Mouse (Mus musculus) liver, embryonic 16.5 days (tissue): ENCODE measurements around the gene Bmp5. TPM values are rescaled to one million over a fixed set of nuclear protein-coding genes. Genes with fewer than 3 reads are reported as not detected.

Experiments used
- ATAC-seq: fragments of 200-750 bp; cut with Nextera tagmentation; 2 replicates; pipeline ENCODE4 v1.8.0; 2017; ENCODE audit warnings: low read depth, mild to moderate bottlenecking, moderate number of reproducible peaks, moderate library complexity
- H3K27ac ChIP-seq: fragments of 300-500 bp; sonication (generic); 2 replicates; pipeline ENCODE4 v1.5.1; 2014; ENCODE audit warnings: mild to moderate bottlenecking, low read length
- H3K27me3 ChIP-seq: fragments of 300-500 bp; sonication (generic); 2 replicates; pipeline ENCODE4 v1.6.1; 2014; ENCODE audit warnings: low read depth, low read length, mixed read lengths; ENCODE audit not compliant: control insufficient read depth, insufficient read depth
- H3K36me3 ChIP-seq: fragments of 300-500 bp; sonication (generic); 2 replicates; pipeline ENCODE4 v1.6.1; 2014; ENCODE audit warnings: mild to moderate bottlenecking; ENCODE audit not compliant: control insufficient read depth, insufficient read depth
- H3K4me1 ChIP-seq: fragments of 300-500 bp; sonication (generic); 2 replicates; pipeline ENCODE4 v1.6.1; 2014; ENCODE audit warnings: low read depth, low read length, mixed read lengths; ENCODE audit not compliant: control insufficient read depth
- H3K4me2 ChIP-seq: fragments of 300-500 bp; sonication (generic); 2 replicates; pipeline ENCODE4 v1.6.1; 2014; ENCODE audit warnings: low read depth, low read length, mixed read lengths
- H3K4me3 ChIP-seq: fragments of 300-500 bp; sonication (generic); 2 replicates; pipeline ENCODE4 v1.5.1; 2014; ENCODE audit warnings: low read depth, mild to moderate bottlenecking, low read length
- H3K9ac ChIP-seq: fragments of 300-500 bp; sonication (generic); 2 replicates; pipeline ENCODE4 v1.6.1; 2014; ENCODE audit warnings: low read depth, low read length
- H3K9me3 ChIP-seq: fragments of 300-500 bp; sonication (generic); replicated peaks from 2 replicates; pipeline ENCODE4 v1.6.1; 2016; ENCODE audit warnings: low read length; ENCODE audit not compliant: control insufficient read depth
- WGBS: fragments of 180-500 bp; shearing (Covaris S2); extraction: QIAGEN DNeasy Blood & Tissue Kit; methylation state at CpG from one replicate; pipeline ENCODE4 v1.1.7; 2014; ENCODE audit not compliant: insufficient replicate concordance; 5-methylcytosine and 5-hydroxymethylcytosine counted together
- polyA plus RNA-seq: library from polyadenylated mRNA; unstranded; fragments of >200 nt; fragmentation: Nextera tagmentation; extraction: Ambion mirVana; gene quantifications from 2 replicates; pipeline ENCODE4 v1.2.1, GENCODE M21; 2015

Gene Bmp5
- polyA plus RNA-seq: 1.9 and 2.0 TPM in 2 replicates

DNA sequence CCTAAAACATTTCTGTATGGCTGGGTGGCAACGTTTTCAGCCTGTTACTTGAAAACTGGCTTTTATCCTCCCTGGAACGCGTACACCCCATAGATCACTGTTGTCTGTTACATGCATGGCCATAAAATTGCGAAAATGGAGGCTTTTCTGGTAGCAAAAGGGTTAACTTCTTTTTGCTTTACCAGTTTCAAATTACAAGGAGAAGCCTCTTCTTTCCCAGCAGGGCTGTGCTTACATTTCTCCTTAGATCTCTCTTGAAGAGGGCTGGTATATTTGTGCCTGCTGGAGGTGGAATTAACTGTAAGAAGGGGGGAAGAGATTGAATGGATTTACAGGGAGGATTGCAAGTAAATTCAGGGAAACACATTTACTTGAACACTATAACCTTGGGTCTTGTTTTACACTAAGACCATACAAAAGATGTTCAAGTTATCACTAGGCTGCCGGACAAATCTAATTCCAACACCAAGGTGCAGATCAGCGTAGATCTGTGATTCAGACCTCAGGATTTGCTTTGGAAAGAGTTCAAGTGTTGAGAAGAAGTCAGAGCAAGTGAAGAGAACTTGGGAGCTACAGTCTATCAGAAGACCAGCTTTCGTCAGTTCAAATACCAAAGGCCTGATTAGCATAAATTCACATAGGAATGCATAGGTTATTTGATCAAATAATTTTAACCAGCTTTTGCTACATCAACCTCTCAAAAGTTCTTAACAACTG, at the start of gene Bmp5:
Gene Bmp5, plus strand, starts transcription at position 236 of the 717 bp plus-strand sequence.
- no peak within 1 kb of the TSS for H3K27ac ChIP-seq
- H3K36me3 ChIP-seq: no peaks in the 10 kb centered on the region
- 43% methylated on average over 7 of the region's 7 CpGs for WGBS
- no peak for ATAC-seq
- H3K9me3 ChIP-seq: no peaks in the 10 kb centered on the region
- no peaks in the 10 kb centered on the region for H3K27me3 ChIP-seq
- H3K4me3 ChIP-seq: no peak within 1 kb of the TSS
- H3K4me1 ChIP-seq: no peaks in the 10 kb centered on the region
- no peak within 1 kb of the TSS for H3K4me2 ChIP-seq
- no peak within 1 kb of the TSS for H3K9ac ChIP-seq

GRCm38 (mm10) chr9:75760075-75760474, 15.1 kb upstream of the Bmp5 start:
- no peaks in the 10 kb centered on the region for H3K9me3 ChIP-seq
- H3K4me1 ChIP-seq: no peaks in the 10 kb centered on the region
- H3K9ac ChIP-seq: no peak overlapping the region
- ATAC-seq: no peak
- no peaks in the 10 kb centered on the region for H3K36me3 ChIP-seq
- no peak overlapping the region for H3K27ac ChIP-seq
- H3K4me3 ChIP-seq: no peak overlapping the region
- no peaks in the 10 kb centered on the region for H3K27me3 ChIP-seq
- 15% methylated on average over 5 of the region's 5 CpGs for WGBS
- no peak overlapping the region for H3K4me2 ChIP-seq

- 58% methylated on average over 2 of the region's 2 CpGs for WGBS
- Histone ChIP-seq H3K4me2 (no peak overlapping the region), H3K27me3 (no peaks in the 10 kb centered on the region), H3K27ac (no peak overlapping the region), H3K36me3 (no peaks in the 10 kb centered on the region), H3K4me1 (no peaks in the 10 kb centered on the region), H3K4me3 (no peak overlapping the region), H3K9me3 (no peaks in the 10 kb centered on the region), H3K9ac (no peak overlapping the region)
- no peak for ATAC-seq
Measured at GRCm38 (mm10) chr9:75761567-75761966, 13.6 kb upstream of the Bmp5 start.

DNA sequence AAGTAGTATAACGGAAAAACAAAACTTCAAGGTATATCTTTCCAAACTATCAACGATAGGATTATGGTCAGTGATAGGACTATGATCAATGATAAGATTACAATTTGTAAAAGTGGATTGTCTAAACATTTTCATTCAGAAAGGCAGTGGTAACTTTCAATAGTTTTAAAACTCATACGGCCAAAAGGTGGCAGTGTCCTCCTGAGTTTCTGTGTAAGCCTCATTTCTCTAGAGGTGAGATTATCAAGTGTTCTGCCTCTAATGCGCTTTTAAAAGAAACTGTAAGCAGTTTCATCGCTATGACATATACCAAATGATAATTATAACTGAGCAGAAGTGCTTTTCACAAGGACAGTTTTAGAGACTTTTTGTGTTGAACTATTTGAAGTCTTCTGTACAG, 12.7 kb upstream of the Bmp5 start:
- H3K4me1 ChIP-seq: no peaks in the 10 kb centered on the region
- H3K9me3 ChIP-seq: no peaks in the 10 kb centered on the region
- no peak overlapping the region for H3K27ac ChIP-seq
- no peak overlapping the region for H3K4me3 ChIP-seq
- no peak overlapping the region for H3K4me2 ChIP-seq
- no peaks in the 10 kb centered on the region for H3K36me3 ChIP-seq
- no peaks in the 10 kb centered on the region for H3K27me3 ChIP-seq
- WGBS: 28% methylated on average over 5 of the region's 5 CpGs
- no peak overlapping the region for H3K9ac ChIP-seq
- ATAC-seq: no peak

DNA sequence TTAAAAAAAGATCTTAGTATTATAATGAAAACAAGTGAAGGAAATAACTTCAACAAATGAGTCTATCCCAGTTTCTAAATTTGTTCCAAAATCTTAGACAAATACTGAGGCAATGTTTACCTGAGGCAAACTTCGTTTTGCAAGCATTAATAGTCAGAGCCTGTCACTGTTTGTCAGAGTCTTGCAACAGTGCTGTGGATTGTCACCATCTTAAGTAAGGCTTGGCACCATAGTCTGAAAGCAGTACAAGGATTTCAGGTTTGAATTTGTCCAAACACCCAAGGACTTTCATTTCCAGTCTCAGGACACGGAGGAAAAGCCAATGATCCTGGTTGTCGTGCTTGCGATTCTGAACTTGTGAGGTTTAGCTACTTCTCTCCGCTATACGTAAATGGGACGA, 10.4 kb upstream of the Bmp5 start:
- Histone ChIP-seq H3K27ac (no peak overlapping the region), H3K9ac (no peak overlapping the region), H3K4me1 (no peaks in the 10 kb centered on the region), H3K27me3 (no peaks in the 10 kb centered on the region), H3K9me3 (no peaks in the 10 kb centered on the region), H3K4me3 (no peak overlapping the region), H3K36me3 (no peaks in the 10 kb centered on the region), H3K4me2 (no peak overlapping the region)
- ATAC-seq: no peak
- WGBS: 67% methylated on average over 7 of the region's 7 CpGs

DNA sequence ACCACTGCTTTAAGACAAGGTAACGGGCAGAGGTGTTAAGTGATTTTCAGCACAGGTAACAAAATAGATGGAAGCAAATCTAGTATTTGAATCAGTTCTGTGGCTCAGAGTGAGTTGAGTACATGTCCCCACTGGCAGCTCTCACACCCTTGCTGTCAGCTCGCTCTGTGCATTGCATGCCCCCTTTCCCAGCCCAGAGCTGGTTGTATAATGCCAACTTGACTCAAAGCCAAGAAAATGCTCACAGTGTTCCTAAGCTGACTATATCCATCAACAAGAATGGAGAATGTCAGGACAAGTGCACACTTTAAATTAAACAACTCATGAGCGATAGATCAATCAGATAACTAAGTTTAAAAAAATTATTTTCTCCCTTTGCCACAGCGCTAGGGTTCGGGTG, 8.6 kb upstream of the Bmp5 start:
- H3K27me3 ChIP-seq: no peaks in the 10 kb centered on the region
- ATAC-seq: no peak
- no peak overlapping the region for H3K9ac ChIP-seq
- H3K4me2 ChIP-seq: no peak overlapping the region
- H3K4me1 ChIP-seq: no peaks in the 10 kb centered on the region
- H3K9me3 ChIP-seq: no peaks in the 10 kb centered on the region
- no peak overlapping the region for H3K4me3 ChIP-seq
- no peak overlapping the region for H3K27ac ChIP-seq
- WGBS: 70% methylated on average over 5 of the region's 5 CpGs
- H3K36me3 ChIP-seq: no peaks in the 10 kb centered on the region

DNA sequence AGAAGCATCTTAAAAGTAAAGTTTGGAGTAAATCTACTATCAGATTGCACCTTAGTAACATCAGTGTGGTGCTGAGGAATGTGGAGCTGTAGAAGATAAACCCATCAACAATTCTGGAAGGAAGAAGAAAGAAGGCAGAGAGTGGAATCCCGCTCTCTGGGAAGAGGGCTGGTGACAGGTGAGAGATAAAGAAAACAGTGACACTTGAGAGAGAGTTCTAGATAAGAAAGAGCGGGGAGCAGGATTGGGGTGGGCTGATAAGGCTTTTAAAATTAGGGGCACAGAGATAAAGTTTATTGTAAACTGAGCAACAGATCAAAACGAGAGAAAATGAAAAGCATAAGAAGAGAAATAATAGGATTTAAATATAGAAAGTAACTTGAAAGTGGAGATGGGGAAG, 6.1 kb upstream of the Bmp5 start:
- no peak overlapping the region for H3K4me3 ChIP-seq
- no peaks in the 10 kb centered on the region for H3K27me3 ChIP-seq
- no peaks in the 10 kb centered on the region for H3K36me3 ChIP-seq
- 0 out of 2 replicates have a peak, but pooled peaks have one; percentile 37 for ATAC-seq
- H3K4me2 ChIP-seq: no peak overlapping the region
- no peak overlapping the region for H3K27ac ChIP-seq
- 17% methylated on average over 3 of the region's 3 CpGs for WGBS
- H3K9ac ChIP-seq: no peak overlapping the region
- H3K9me3 ChIP-seq: no peaks in the 10 kb centered on the region
- no peaks in the 10 kb centered on the region for H3K4me1 ChIP-seq

DNA sequence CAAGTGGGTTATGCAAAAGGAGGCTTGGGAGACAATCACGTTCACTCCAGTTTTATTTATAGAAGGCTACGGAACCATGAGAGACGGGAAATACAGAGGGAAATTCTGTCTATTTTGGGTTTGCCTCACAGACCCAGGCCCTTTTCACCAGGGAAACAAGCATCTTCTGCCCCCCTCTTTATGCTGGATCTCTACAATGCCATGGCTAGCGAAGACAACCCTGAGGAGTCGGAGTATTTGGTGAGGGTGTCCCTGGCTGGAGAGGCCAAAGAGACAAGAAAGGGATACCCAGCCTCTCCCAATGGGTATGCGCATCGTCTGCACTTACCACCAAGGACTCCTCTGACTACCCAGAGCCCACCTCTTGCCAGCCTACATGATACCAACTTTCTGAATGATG, 989 bp downstream of the Bmp5 start:
- no peak overlapping the region for H3K4me2 ChIP-seq
- H3K4me1 ChIP-seq: no peaks in the 10 kb centered on the region
- no peaks in the 10 kb centered on the region for H3K36me3 ChIP-seq
- H3K27ac ChIP-seq: no peak overlapping the region
- no peak for ATAC-seq
- no peaks in the 10 kb centered on the region for H3K27me3 ChIP-seq
- H3K9me3 ChIP-seq: no peaks in the 10 kb centered on the region
- H3K9ac ChIP-seq: no peak overlapping the region
- WGBS: 48% methylated on average over 7 of the region's 7 CpGs
- H3K4me3 ChIP-seq: no peak overlapping the region

- no peaks in the 10 kb centered on the region for H3K9me3 ChIP-seq
- no peaks in the 10 kb centered on the region for H3K36me3 ChIP-seq
- no peak for ATAC-seq
- H3K4me1 ChIP-seq: no peaks in the 10 kb centered on the region
- H3K27ac ChIP-seq: no peak overlapping the region
- no peak overlapping the region for H3K4me2 ChIP-seq
- no peak overlapping the region for H3K9ac ChIP-seq
- no peak overlapping the region for H3K4me3 ChIP-seq
- 61% methylated on average over 9 of the region's 9 CpGs for WGBS
- H3K27me3 ChIP-seq: no peaks in the 10 kb centered on the region
Measured at GRCm38 (mm10) chr9:75778762-75779346, 3.7 kb downstream of the Bmp5 start.
